Mouse (Mus musculus) embryonic facial prominence, embryonic 12.5 days (tissue): Measurements from ENCODE around the gene Pdzrn4. TPM values are rescaled to one million over a fixed set of nuclear protein-coding genes. Genes with fewer than 3 reads are reported as not detected.

Experiments used
- ATAC-seq: fragments of 200-750 bp; cut with Nextera tagmentation; 2 replicates; pipeline ENCODE4 v1.8.0; 2017; ENCODE audit not compliant: insufficient number of reproducible peaks, insufficient read depth, low FRiP score, low TSS enrichment
- H3K27ac ChIP-seq: fragments of 300-500 bp; sonication (generic); 2 replicates; pipeline ENCODE4 v1.5.1; 2016; ENCODE audit warnings: mild to moderate bottlenecking
- H3K27me3 ChIP-seq: fragments of 300-500 bp; sonication (generic); 2 replicates; pipeline ENCODE4 v1.6.1; 2016; ENCODE audit warnings: mild to moderate bottlenecking, moderate library complexity
- H3K36me3 ChIP-seq: fragments of 300-500 bp; sonication (generic); 2 replicates; pipeline ENCODE4 v1.6.1; 2016; ENCODE audit warnings: mild to moderate bottlenecking
- H3K4me1 ChIP-seq: fragments of 300-500 bp; sonication (generic); 2 replicates; pipeline ENCODE4 v1.6.1; 2016
- H3K4me2 ChIP-seq: fragments of 300-500 bp; sonication (generic); replicated peaks from 2 replicates; pipeline ENCODE4 v1.6.1; 2016; ENCODE audit warnings: mild to moderate bottlenecking, moderate library complexity
- H3K4me3 ChIP-seq: fragments of 300-500 bp; sonication (generic); 2 replicates; pipeline ENCODE4 v1.5.1; 2016; ENCODE audit warnings: mild to moderate bottlenecking
- H3K9ac ChIP-seq: fragments of 300-500 bp; sonication (generic); 2 replicates; pipeline ENCODE4 v1.6.1; 2016; ENCODE audit warnings: mild to moderate bottlenecking, moderate library complexity
- H3K9me3 ChIP-seq: fragments of 300-500 bp; sonication (generic); 2 replicates; pipeline ENCODE4 v1.6.1; 2016; ENCODE audit warnings: mild to moderate bottlenecking, moderate library complexity
- WGBS: fragments of 180-500 bp; shearing (Covaris S2); methylation state at CpG from one replicate; pipeline ENCODE4 v1.1.7; 2016; 5-methylcytosine and 5-hydroxymethylcytosine counted together
- polyA plus RNA-seq: library from polyadenylated mRNA; unstranded; fragments of >200 nt; fragmentation: Nextera tagmentation; extraction: Ambion mirVana; gene quantifications from 2 replicates; pipeline ENCODE4 v1.2.1, GENCODE M21; 2016

Pdzrn4 gene
- polyA plus RNA-seq, 1 experiment from 2014 or later: 7.6 TPM

- H3K27me3 ChIP-seq: no peaks in the 10 kb centered on the region
- H3K9me3 ChIP-seq: no peaks in the 10 kb centered on the region
- H3K27ac ChIP-seq: no peak overlapping the region
- H3K36me3 ChIP-seq: no peaks in the 10 kb centered on the region
- H3K4me2 ChIP-seq: no peak overlapping the region
- no peak overlapping the region for H3K9ac ChIP-seq
- H3K4me1 ChIP-seq: no peaks in the 10 kb centered on the region
- no peak overlapping the region for H3K4me3 ChIP-seq
- 76% methylated on average over 18 of the region's 18 CpGs for WGBS
- no peak for ATAC-seq
These were observed 243.8 kb downstream of the Pdzrn4 start for GRCm38 (mm10) chr15:92640212-92641082.

DNA sequence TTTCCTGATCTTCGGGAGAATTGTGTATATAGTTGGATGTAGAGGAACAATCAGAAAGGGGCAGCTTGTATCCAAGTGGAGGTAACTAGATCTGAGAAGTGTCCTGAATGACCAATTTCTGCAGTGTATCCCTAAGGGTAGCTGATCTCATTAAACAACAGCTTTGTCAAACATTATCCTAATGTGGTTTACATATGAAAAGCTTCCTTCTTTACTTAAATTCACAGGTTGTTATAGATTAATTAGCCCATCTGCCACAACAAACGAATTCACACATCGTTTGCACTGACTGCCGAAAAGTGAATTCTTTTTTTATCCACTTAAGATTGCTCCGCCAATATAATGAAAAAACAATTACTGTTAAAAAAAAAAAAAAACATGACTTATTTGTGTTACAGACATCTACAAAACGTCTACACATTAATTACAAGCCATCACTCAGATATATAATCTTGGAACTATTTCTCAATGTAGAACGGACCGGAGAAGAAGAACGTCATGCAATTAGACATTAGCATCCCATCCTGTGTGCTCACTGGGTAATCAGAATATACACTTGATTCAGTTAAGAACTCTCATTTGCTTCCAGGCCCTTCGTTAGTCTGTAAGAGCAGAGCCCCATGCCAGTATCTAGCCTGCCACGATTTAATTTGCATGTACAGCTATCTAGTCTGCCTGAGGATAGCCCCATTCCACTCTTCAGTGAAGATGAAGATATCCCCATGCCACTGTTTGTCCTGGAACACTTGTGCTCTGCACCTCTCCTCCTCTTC is 274.8 kb downstream of the Pdzrn4 start:
- H3K36me3 ChIP-seq: no peaks in the 10 kb centered on the region
- WGBS: 85% methylated on average over 11 of the region's 11 CpGs
- no peaks in the 10 kb centered on the region for H3K4me1 ChIP-seq
- no peaks in the 10 kb centered on the region for H3K9me3 ChIP-seq
- H3K4me3 ChIP-seq: no peak overlapping the region
- no peak for ATAC-seq
- no peak overlapping the region for H3K4me2 ChIP-seq
- no peak overlapping the region for H3K27ac ChIP-seq
- no peak overlapping the region for H3K9ac ChIP-seq
- no peaks in the 10 kb centered on the region for H3K27me3 ChIP-seq

DNA sequence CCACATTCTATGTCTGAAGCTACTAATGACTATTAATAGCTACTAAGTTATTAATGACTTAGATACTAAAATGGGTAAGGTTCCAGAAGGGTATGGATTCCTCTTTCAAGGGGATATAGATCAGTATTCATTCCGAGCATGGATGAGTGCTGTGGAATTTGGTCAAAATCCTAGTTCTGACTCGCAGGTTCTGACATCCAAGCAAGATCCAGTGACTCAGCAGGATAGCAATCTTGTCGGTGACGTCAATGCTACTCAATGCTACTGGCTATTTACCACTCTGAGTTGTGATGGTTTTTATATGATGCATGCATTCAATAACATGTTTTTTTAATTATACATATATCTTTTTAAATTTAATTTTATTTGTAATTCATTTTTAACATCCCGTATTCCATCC is 279.4 kb downstream of the Pdzrn4 start:
- H3K27ac ChIP-seq: no peak overlapping the region
- H3K4me1 ChIP-seq: no peaks in the 10 kb centered on the region
- no peak overlapping the region for H3K9ac ChIP-seq
- no peak overlapping the region for H3K4me2 ChIP-seq
- H3K27me3 ChIP-seq: no peaks in the 10 kb centered on the region
- ATAC-seq: no peak
- WGBS: 78% methylated on average over 5 of the region's 5 CpGs
- H3K4me3 ChIP-seq: no peak overlapping the region
- no peaks in the 10 kb centered on the region for H3K9me3 ChIP-seq
- H3K36me3 ChIP-seq: no peaks in the 10 kb centered on the region

- no peak for ATAC-seq
- Histone ChIP-seq H3K4me1 (no peaks in the 10 kb centered on the region), H3K27ac (no peak overlapping the region), H3K9me3 (no peaks in the 10 kb centered on the region), H3K9ac (no peak overlapping the region), H3K27me3 (no peaks in the 10 kb centered on the region), H3K4me2 (no peak overlapping the region), H3K36me3 (no peaks in the 10 kb centered on the region), H3K4me3 (no peak overlapping the region)
- 68% methylated on average over 6 of the region's 6 CpGs for WGBS
These were observed 281.7 kb downstream of the Pdzrn4 start for GRCm38 (mm10) chr15:92678377-92678776.

- Histone ChIP-seq H3K27ac (no peak overlapping the region), H3K4me3 (no peak overlapping the region), H3K9me3 (no peaks in the 10 kb centered on the region), H3K4me2 (no peak overlapping the region), H3K27me3 (no peaks in the 10 kb centered on the region), H3K4me1 (no peaks in the 10 kb centered on the region), H3K9ac (no peak overlapping the region), H3K36me3 (no peaks in the 10 kb centered on the region)
- ATAC-seq: no peak
- WGBS: 92% methylated on average over 6 of the region's 6 CpGs
These were observed 282.9 kb downstream of the Pdzrn4 start for GRCm38 (mm10) chr15:92679541-92679940.

- ATAC-seq: no peak
- Histone ChIP-seq H3K27ac (no peak overlapping the region), H3K9ac (no peak overlapping the region), H3K4me3 (no peak overlapping the region), H3K4me1 (no peaks in the 10 kb centered on the region), H3K36me3 (no peaks in the 10 kb centered on the region), H3K9me3 (no peaks in the 10 kb centered on the region), H3K4me2 (no peak overlapping the region), H3K27me3 (no peaks in the 10 kb centered on the region)
- 47% methylated on average over 10 of the region's 10 CpGs for WGBS
These were observed 299.7 kb downstream of the Pdzrn4 start for GRCm38 (mm10) chr15:92696276-92696956.

GRCm38 (mm10) chr15:92704146-92704545 is 307.5 kb downstream of the Pdzrn4 start:
- 76% methylated on average over 8 of the region's 8 CpGs for WGBS
- H3K36me3 ChIP-seq: no peaks in the 10 kb centered on the region
- H3K27ac ChIP-seq: no peak overlapping the region
- ATAC-seq: no peak
- H3K9me3 ChIP-seq: no peaks in the 10 kb centered on the region
- no peaks in the 10 kb centered on the region for H3K4me1 ChIP-seq
- H3K9ac ChIP-seq: no peak overlapping the region
- no peak overlapping the region for H3K4me3 ChIP-seq
- no peak overlapping the region for H3K4me2 ChIP-seq
- H3K27me3 ChIP-seq: no peaks in the 10 kb centered on the region

DNA sequence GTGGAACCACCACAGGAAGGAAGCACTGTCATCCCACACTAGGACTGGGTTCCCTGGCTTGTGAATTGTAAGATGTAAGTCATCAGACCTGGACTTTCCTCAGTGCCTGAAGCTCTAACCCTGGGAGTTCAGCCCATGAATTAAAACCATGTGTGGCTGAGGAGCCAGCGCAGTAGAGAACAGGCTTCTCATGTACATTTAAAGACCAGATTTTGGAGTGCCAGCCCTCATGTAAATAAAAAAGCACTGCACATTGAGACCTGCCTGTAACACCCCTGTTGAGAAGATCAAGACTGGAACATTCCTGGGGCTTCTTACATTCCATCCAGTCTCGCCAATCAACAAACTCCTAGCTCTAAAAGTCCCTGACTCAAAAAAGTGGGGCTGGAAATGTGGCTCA is 342.0 kb downstream of the Pdzrn4 start:
- WGBS: 29% methylated on average over 2 of the region's 2 CpGs
- no peak overlapping the region for H3K4me3 ChIP-seq
- H3K4me2 ChIP-seq: no peak overlapping the region
- H3K27ac ChIP-seq: no peak overlapping the region; the same call in 1 of the 2 replicates
- no peak for ATAC-seq
- H3K4me1 ChIP-seq: peaks cover 10% of the 10 kb centered on the region
- no peaks in the 10 kb centered on the region for H3K36me3 ChIP-seq
- no peak overlapping the region for H3K9ac ChIP-seq
- H3K9me3 ChIP-seq: no peaks in the 10 kb centered on the region
- no peaks in the 10 kb centered on the region for H3K27me3 ChIP-seq

DNA sequence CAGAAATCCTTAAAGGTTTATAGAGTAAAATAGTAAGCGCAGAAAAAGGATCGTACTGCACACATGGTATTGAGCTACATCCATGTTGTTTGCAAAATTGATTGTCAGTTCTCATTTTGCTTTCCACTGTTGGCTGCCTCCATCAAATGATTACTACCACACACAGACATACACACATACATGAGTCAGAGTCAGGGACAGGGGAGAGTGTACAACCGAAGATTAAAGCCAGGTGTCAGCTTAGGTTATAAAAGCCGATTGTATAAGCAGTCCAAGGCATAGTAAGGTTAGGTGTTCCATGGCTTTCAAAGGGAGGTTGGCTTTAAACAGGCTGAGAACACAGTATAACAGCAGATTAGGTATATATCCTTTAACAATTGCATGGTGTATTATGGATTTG is 343.2 kb downstream of the Pdzrn4 start:
- no peak overlapping the region for H3K4me2 ChIP-seq
- no peak for ATAC-seq
- no peak overlapping the region for H3K9ac ChIP-seq
- no peaks in the 10 kb centered on the region for H3K9me3 ChIP-seq
- no peak overlapping the region for H3K4me3 ChIP-seq
- H3K4me1 ChIP-seq: peaks cover 10% of the 10 kb centered on the region
- H3K27me3 ChIP-seq: no peaks in the 10 kb centered on the region
- no peaks in the 10 kb centered on the region for H3K36me3 ChIP-seq
- no peak overlapping the region for H3K27ac ChIP-seq
- 54% methylated on average over 4 of the region's 4 CpGs for WGBS

DNA sequence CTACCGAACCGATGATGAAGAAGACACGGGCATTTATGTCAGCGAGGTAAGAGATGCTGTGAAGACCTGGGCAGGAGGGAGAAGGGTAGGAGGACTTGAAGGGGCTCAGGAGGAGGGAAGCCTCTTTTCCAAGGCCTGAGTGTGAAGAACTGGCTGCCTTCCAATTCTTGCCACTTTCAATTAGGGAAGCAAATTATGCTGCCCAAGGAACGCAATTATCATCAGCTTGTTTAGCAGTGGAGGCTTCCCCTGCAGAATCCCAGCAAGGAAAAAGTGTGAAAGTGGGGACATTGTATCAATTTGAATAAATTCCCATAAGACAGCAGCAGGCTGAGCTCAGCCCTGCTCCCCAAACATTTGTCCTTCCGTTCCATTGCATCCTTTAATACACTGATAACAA is 346.9 kb downstream of the Pdzrn4 start:
- Histone ChIP-seq H3K27ac (no peak overlapping the region), H3K9ac (no peak overlapping the region), H3K27me3 (no peaks in the 10 kb centered on the region), H3K36me3 (no peaks in the 10 kb centered on the region), H3K4me2 (no peak overlapping the region), H3K4me1 (peaks cover 4% of the 10 kb centered on the region), H3K9me3 (no peaks in the 10 kb centered on the region), H3K4me3 (no peak overlapping the region)
- ATAC-seq: no peak
- WGBS: 68% methylated on average over 6 of the region's 6 CpGs

GRCm38 (mm10) chr15:92746081-92746480 is 349.4 kb downstream of the Pdzrn4 start:
- H3K4me2 ChIP-seq: no peak overlapping the region
- H3K27ac ChIP-seq: no peak overlapping the region
- H3K4me3 ChIP-seq: no peak overlapping the region
- H3K27me3 ChIP-seq: no peaks in the 10 kb centered on the region
- no peaks in the 10 kb centered on the region for H3K36me3 ChIP-seq
- no peak for ATAC-seq
- 85% methylated on average over 7 of the region's 7 CpGs for WGBS
- H3K9me3 ChIP-seq: no peaks in the 10 kb centered on the region
- peaks cover 3% of the 10 kb centered on the region; the same call in 1 of the 2 replicates for H3K4me1 ChIP-seq
- H3K9ac ChIP-seq: no peak overlapping the region
